ENCODE assay signal across 18 mouse cellular contexts in genomic region chr3:104330646-104331045, GRCm38 (mm10).
A peak's percentile ranks its signal among the peaks of the same experiment; 100 is the strongest.
DNase-seq lines count a peak whose midpoint lies in the region; ATAC-seq lines count a peak whose summit lies in the region.
"Had no signal": no experiment of that assay in that cellular context is flagged by ENCODE, and none has a peak within 500 bp of the region (broad histone marks: within the 10 kb centered on the region; RNA-seq: fewer than 3 reads in every experiment).

No protein-coding gene starts in this region.

- H3K4me3 ChIP-seq in heart, embryonic 14.5 days (ENCODE audit: control insufficient read depth in 1 of 2, insufficient read depth in 1 of 2, low read depth in 1 of 2, low read length in 2 of 2), result no peak overlapping the region
- H3K4me3 ChIP-seq: embryonic facial prominence, embryonic 13.5 days; forebrain, embryonic 12.5 days; hindbrain, embryonic 10.5 days; intestine, embryonic 15.5 days; kidney, embryonic 15.5 days had no signal

- H3K4me2 ChIP-seq in heart, embryonic 14.5 days (ENCODE audit: low read length), result no peak overlapping the region
- H3K4me2 ChIP-seq: embryonic facial prominence, embryonic 13.5 days; forebrain, embryonic 12.5 days; hindbrain, embryonic 14.5 days; intestine, embryonic 15.5 days; kidney, embryonic 15.5 days had no signal

- 56% methylated on average over 6 of the region's 6 CpGs for WGBS in heart, embryonic 14.5 days

- H3K4me1 ChIP-seq in heart, embryonic 14.5 days (ENCODE audit: control insufficient read depth in 2 of 2, insufficient read depth in 2 of 2, low read length in 2 of 2), result peaks cover 2 to 3% of the 10 kb centered on the region in 2 experiments; a peak in 3 of 4 replicates
- H3K4me1 ChIP-seq: hindbrain, embryonic 10.5 days; intestine, embryonic 15.5 days; kidney, embryonic 15.5 days had no signal

- peak overlapping the region; percentile 28 to 60 for H3K27ac ChIP-seq in heart, embryonic 14.5 days (replicated peaks in 1 of 2; ENCODE audit: control insufficient read depth in 1 of 2, insufficient read depth in 1 of 2, low read depth in 2 of 2, low read length in 2 of 2)
- H3K27ac ChIP-seq: embryonic facial prominence, embryonic 13.5 days; forebrain, embryonic 12.5 days; hindbrain, embryonic 10.5 days; hindbrain, embryonic 14.5 days; intestine, embryonic 15.5 days; kidney, embryonic 15.5 days had no signal

- no peaks in the 10 kb centered on the region for H3K9me3 ChIP-seq in heart, embryonic 14.5 days (ENCODE audit: control insufficient read depth, low read length)
- H3K9me3 ChIP-seq: embryonic facial prominence, embryonic 13.5 days; forebrain, embryonic 12.5 days; hindbrain, embryonic 10.5 days; intestine, embryonic 15.5 days; kidney, embryonic 15.5 days had no signal

- intact Hi-C loops in heart, postnatal 14 days (cut with DNase I), result no loop called here

- no peaks in the 10 kb centered on the region for H3K36me3 ChIP-seq in heart, embryonic 14.5 days (ENCODE audit: control insufficient read depth, insufficient read depth, low read length)
- H3K36me3 ChIP-seq: embryonic facial prominence, embryonic 13.5 days; forebrain, embryonic 12.5 days; hindbrain, embryonic 10.5 days; intestine, embryonic 15.5 days; kidney, embryonic 15.5 days had no signal

- no peak; the same call in 1 of the 2 replicates for ATAC-seq in heart, embryonic 14.5 days (ENCODE audit: insufficient number of reproducible peaks, insufficient read depth, low FRiP score, low read depth)
- ATAC-seq: forebrain, embryonic 16.5 days; intestine, embryonic 15.5 days had no signal

- H3K9ac ChIP-seq in heart, embryonic 14.5 days (ENCODE audit: low read length), result no peak overlapping the region
- H3K9ac ChIP-seq: embryonic facial prominence, embryonic 13.5 days; forebrain, embryonic 12.5 days; hindbrain, embryonic 14.5 days; intestine, embryonic 15.5 days; kidney, embryonic 15.5 days had no signal

- DNase-seq in adrenal gland, postnatal 36 days, result peak; percentile 46 to 53
- no peak for DNase-seq in adrenal gland, postnatal 4 days (ENCODE audit: low spot score in 2 of 2)
- DNase-seq in heart, postnatal 14 days, result no peak
- peak; percentile 22 for DNase-seq in kidney, adult 11 months
- no peak for DNase-seq in kidney, postnatal 10 days
- DNase-seq: cerebellum, adult 18-20 months; cerebellum, adult 9-11 months; cerebellum, postnatal 36 days; gastrocnemius, postnatal 10 days; kidney, adult 2 months had no signal

- no peaks in the 10 kb centered on the region for H3K27me3 ChIP-seq in heart, embryonic 14.5 days (ENCODE audit: control insufficient read depth, insufficient read depth, low read length)
- H3K27me3 ChIP-seq: embryonic facial prominence, embryonic 13.5 days; forebrain, embryonic 12.5 days; intestine, embryonic 15.5 days; kidney, embryonic 15.5 days had no signal

Comparison
In these comparisons a context has a peak if more than half of its experiments do, and no peak if none do; other contexts are left out.
1. DNase-seq: peak in adrenal gland, postnatal 36 days (2 of 2) and kidney, adult 11 months (single experiment); none in adrenal gland, postnatal 4 days (0 of 2), heart, postnatal 14 days (0 of 2) and kidney, postnatal 10 days (single experiment).